Mouse (Mus musculus) Patski (cell line): ENCODE measurements at regions not wholly inside any gene's neighbourhood (a gene's known extent, or its start where the extent isn't known, plus 50 kb on each side); places are given as distances from the start of the nearest gene placed in this dataset.
A peak's percentile ranks its signal among the peaks of the same experiment; 100 is the strongest.

Experiments
- ATAC-seq: fragments of 100-300 bp; one replicate; pipeline ENCODE4 v1.8.0; 2021
- CTCF ChIA-PET: fragments of 350-600 bp; sonication (Branson Sonifier 250); formaldehyde crosslinking; loops from one replicate; lab custom pipeline; 2022; ENCODE audit warnings: inconsistent platforms; lab: Charles Lee
- POLR2A ChIA-PET: fragments of 350-600 bp; sonication (Branson Sonifier 250); formaldehyde crosslinking; loops from one replicate; lab custom pipeline; 2022; ENCODE audit warnings: antibody characterized with exemption, inconsistent platforms; lab: Charles Lee
- DNase-seq: peaks from one replicate; pipeline ENCODE4 v3.0.0-alpha.2; 2011; ENCODE audit warnings: low read depth, low spot score
- H3K27me3 ChIP-seq: fragments of 371-371 bp; one replicate; pipeline ENCODE4 v1.5.1; 2021
- CTCF ChIP-seq: fragments of 100-300 bp; IDR thresholded peaks from one replicate; pipeline ENCODE4 v1.5.1; 2021
- in situ Hi-C: fragments of 300-500 bp; cut with MboI; formaldehyde crosslinking; loops from 3 replicates; pipeline ENCODE4 v1.11.1; 2018; ENCODE audit warnings: low pct_unique_long_range_greater_than_20kb, mixed read lengths

- in situ Hi-C loops: no loop called here
- DNase-seq (no peak), ATAC-seq (no peak)
- ChIA-PET CTCF (no interaction called here), POLR2A (no interaction called here)
- no peak for TF ChIP-seq CTCF
- no peaks in the 10 kb centered on the region for H3K27me3 ChIP-seq
These were observed 172.9 kb upstream of the Slc24a5 start for GRCm38 (mm10) chr2:124895002-124895401.

- in situ Hi-C loops: no loop called here
- DNase-seq: peak; percentile 49
- POLR2A ChIA-PET: no interaction called here
These were observed 164.4 kb upstream of the Slc24a5 start for GRCm38 (mm10) chr2:124903556-124903955.

GRCm38 (mm10) chr2:124905076-124905475 lies 162.8 kb upstream of the Slc24a5 start:
- TF ChIP-seq CTCF: peak; percentile 37
- DNase-seq (no peak), ATAC-seq (no peak)
- in situ Hi-C loops: no loop called here
- ChIA-PET POLR2A (no interaction called here), CTCF (interaction anchor here (0.7 kb wide), 1 partner anchor 86 kb away, joined by 3 read pairs; no protein-coding TSS in a partner anchor)
- H3K27me3 ChIP-seq: no peaks in the 10 kb centered on the region

More at GRCm38 (mm10) chr2:124903556-124903955, 164.4 kb upstream of the Slc24a5 start:
- ATAC-seq: peak; percentile 51
- no peaks in the 10 kb centered on the region for H3K27me3 ChIP-seq
- TF ChIP-seq CTCF: no peak
- CTCF ChIA-PET: no interaction called here

- H3K27me3 ChIP-seq: peaks cover 6% of the 10 kb centered on the region
- no peak for ATAC-seq
- ChIA-PET POLR2A (no interaction called here), CTCF (no interaction called here)
- TF ChIP-seq CTCF: no peak
- in situ Hi-C loops: no loop called here
- DNase-seq: no peak
These were observed 148.8 kb upstream of the Slc24a5 start for GRCm38 (mm10) chr2:124918986-124919761.

- ATAC-seq (no peak), DNase-seq (no peak)
- in situ Hi-C loops: loop anchor here (5.0 to 10.0 kb wide), 2 partner anchors 305 to 818 kb away; no protein-coding TSS in a partner anchor
- H3K27me3 ChIP-seq: peaks cover 6% of the 10 kb centered on the region
- CTCF ChIA-PET: interaction anchor here (1.3 kb wide), 1 partner anchor 308 kb away, joined by 3 read pairs; no protein-coding TSS in a partner anchor
- TF ChIP-seq CTCF: no peak
- POLR2A ChIA-PET: no interaction called here
These were observed 148.1 kb upstream of the Slc24a5 start for GRCm38 (mm10) chr2:124919762-124920255.

GRCm38 (mm10) chr2:124920265-124920664 lies 147.7 kb upstream of the Slc24a5 start:
- DNase-seq: no peak
- ChIA-PET CTCF (interaction anchor here (1.0 to 1.3 kb wide), 2 partner anchors 11 to 309 kb away, joined by 3 read pairs; no protein-coding TSS in a partner anchor), POLR2A (no interaction called here)
- in situ Hi-C loops: loop anchor here (5.0 to 10.0 kb wide), 2 partner anchors 305 to 818 kb away; no protein-coding TSS in a partner anchor
- TF ChIP-seq CTCF: no peak
- peaks cover 6% of the 10 kb centered on the region for H3K27me3 ChIP-seq
- ATAC-seq: no peak

GRCm38 (mm10) chr2:124927882-124928758 lies 139.8 kb upstream of the Slc24a5 start:
- in situ Hi-C loops: loop anchor here (10.0 to 25.0 kb wide), 2 partner anchors 313 to 1616 kb away; no protein-coding TSS in a partner anchor
- no peak for DNase-seq
- TF ChIP-seq CTCF: peak; percentile 72
- ChIA-PET POLR2A (no interaction called here), CTCF (interaction anchor here (0.9 to 1.8 kb wide), 6 partner anchors 12 to 829 kb away, joined by 3 to 4 read pairs (median 3); no protein-coding TSS in a partner anchor)
- no peaks in the 10 kb centered on the region for H3K27me3 ChIP-seq
- ATAC-seq: peak; percentile 79

GRCm38 (mm10) chr2:124928759-124929113 lies 139.2 kb upstream of the Slc24a5 start:
- POLR2A ChIA-PET: no interaction called here
- ATAC-seq (peak; percentile 12), DNase-seq (no peak)
- in situ Hi-C loops: loop anchor here (10.0 to 25.0 kb wide), 2 partner anchors 314 to 1616 kb away; no protein-coding TSS in a partner anchor
- TF ChIP-seq CTCF: no peak
- no peaks in the 10 kb centered on the region for H3K27me3 ChIP-seq
- CTCF ChIA-PET: interaction anchor here (0.9 to 1.8 kb wide), 6 partner anchors 13 to 829 kb away, joined by 3 to 4 read pairs (median 3); no protein-coding TSS in a partner anchor

GRCm38 (mm10) chr2:124930719-124931118 lies 137.2 kb upstream of the Slc24a5 start:
- ChIA-PET POLR2A (no interaction called here), CTCF (no interaction called here)
- ATAC-seq: no peak
- in situ Hi-C loops: loop anchor here (25.0 kb wide), 1 partner anchor 1618 kb away; no protein-coding TSS in a partner anchor
- TF ChIP-seq CTCF: no peak
- no peak for DNase-seq
- H3K27me3 ChIP-seq: no peaks in the 10 kb centered on the region

GRCm38 (mm10) chr2:124932566-124932965 lies 135.4 kb upstream of the Slc24a5 start:
- no peak for DNase-seq
- CTCF ChIA-PET: no interaction called here
- TF ChIP-seq CTCF: no peak

More at GRCm38 (mm10) chr2:124932566-124932965, 135.4 kb upstream of the Slc24a5 start:
- POLR2A ChIA-PET: no interaction called here
- in situ Hi-C loops: loop anchor here (25.0 kb wide), 1 partner anchor 1620 kb away; no protein-coding TSS in a partner anchor
- no peaks in the 10 kb centered on the region for H3K27me3 ChIP-seq
- no peak for ATAC-seq
